Mouse (Mus musculus) ovary, adult 2 months (tissue): Measurements from ENCODE around the gene Lrrc36. TPM values are rescaled to one million over a fixed set of nuclear protein-coding genes. Genes with fewer than 3 reads are reported as not detected.

ENCODE experiments used
- polyA plus RNA-seq: library from polyadenylated mRNA; depleted of rRNA; stranded (reverse); fragments of >200 nt; gene quantifications from 2 replicates; pipeline ENCODE4 v1.2.3, GENCODE M21; 2012; rRNA removed

Gene Lrrc36
- polyA plus RNA-seq = 4.7 TPM in 2 replicates

DNA sequence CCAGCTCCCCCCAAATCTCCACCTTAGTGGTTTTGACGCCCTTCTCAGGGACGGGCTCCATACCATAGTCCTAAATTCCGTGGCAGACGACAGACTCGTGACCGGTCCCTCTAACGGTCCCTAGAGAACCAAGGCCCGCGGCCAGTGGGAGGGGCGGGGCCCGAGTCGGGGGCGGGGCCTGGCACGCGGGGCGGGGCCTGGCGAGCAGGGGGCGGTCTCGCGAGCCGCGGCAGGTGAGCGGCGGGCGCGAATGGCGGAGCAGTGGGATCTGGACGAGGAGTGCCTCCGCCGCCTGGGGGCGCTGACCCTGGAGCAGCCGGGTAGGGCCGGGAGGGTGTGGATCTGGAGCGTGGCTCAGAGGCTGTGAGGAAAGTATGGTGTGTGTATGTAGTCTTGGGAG lies at the start of gene Lrrc36, which contains the start of gene Kctd19:
Lrrc36 (plus strand) TSS at position 181 of the 400 bp plus-strand sequence.
Kctd19 (minus strand) TSS at position 112 of the 400 bp plus-strand sequence.

DNA sequence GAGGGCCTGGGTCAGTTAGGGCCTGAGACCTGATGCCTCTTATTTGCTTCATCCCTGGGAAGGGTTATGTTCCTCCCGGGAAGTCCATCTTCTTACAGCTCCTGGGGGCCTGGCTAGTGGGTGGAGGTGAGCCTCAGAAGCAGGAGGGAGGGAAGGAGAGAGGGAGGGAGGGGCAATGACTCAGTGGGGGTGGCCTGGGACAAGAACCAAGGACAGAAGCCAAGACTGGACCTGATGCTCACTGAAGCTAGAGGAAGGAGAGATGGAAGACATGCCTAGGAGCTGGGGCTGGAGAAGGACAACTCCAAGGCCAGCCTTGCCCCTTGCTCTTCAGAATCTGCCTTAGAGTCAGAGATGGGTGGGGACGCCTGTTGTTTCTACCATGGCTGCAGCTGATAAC lies 40.3 kb upstream of the Lrrc36 start, which contains the start of gene Plekhg4:
Plekhg4 (plus strand) TSS at position 243 of the 400 bp plus-strand sequence.

DNA sequence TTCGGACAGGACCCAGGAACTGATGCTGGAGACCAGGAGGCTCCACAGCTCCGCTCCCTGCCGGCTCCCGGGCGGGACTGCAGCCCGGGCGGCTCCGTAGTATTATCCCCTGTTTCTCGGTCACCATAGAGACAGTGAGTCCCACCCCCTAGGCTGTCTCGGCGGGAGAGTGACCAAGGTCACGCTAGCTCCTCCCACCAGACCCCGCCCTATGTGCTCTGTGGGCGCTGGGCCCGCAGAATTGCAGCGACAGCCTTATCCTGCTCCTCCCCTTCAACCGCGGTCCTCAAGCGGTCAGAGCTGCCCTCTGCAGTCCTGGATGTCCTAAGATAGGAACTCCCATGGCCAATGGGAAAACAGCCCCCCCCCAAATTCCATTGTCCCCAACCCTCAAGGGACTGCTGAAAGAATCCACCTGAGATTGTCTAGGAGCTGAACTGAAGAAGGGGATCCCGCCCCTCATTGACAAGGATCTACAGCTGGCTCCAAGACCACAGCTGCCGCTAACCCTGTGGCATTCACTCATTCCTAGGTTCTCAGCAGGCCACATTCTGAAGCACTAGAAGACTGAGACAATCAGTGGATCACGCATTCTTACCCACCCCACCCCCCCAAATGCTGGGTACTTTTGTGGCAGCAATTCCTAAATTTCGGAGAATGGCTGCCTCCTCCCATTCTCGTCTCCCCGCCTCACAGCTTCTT lies 58.1 kb downstream of the Lrrc36 start, which contains the start of gene Tppp3:
Tppp3 (minus strand) TSS at position 213 of the 702 bp plus-strand sequence.

DNA sequence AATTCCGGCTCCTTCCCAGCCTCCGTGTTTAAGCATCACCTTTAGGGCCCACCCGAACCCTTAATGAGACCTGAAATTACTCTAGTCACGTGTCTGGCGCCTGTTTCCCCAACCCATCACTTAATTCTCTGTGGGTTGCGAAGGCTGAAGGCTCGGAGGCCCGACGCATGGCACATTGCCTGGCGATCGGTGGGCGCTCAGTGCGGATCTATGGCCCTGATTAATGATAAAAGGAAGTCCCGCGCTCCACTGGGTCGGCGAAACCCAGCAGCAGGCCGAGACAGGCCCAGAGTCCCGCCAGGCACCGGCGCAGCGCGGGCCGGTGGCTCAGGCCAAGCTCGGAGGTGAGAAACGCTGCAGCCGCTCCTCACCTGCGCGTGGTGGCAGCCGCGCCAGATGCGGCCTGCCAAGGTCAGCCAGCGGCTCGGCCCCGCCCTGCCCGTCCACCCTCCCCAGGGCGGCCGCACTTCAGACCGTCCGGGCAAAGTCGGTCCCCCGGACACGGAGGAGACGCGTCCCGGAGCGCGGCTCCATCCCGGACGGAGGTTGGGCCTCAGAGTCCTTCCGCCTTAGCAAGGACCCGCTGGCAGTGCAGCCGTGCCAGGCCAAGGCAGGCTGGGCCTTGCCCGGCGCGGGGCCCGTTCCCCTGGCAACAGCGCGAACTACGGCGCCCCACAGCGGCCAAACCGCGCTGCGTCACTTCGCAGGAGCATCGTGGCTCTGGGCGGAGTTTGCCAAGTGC lies 83.2 kb downstream of the Lrrc36 start, which contains the start of gene Zdhhc1:
Zdhhc1 (minus strand) TSS at position 464 of the 742 bp plus-strand sequence.

Other genes with a start within 250 kb of the Lrrc36 start
- gene Cbfb, start 242.9 kb upstream of the Lrrc36 start, polyA plus RNA-seq = 10.4 and 10.6 TPM in 2 replicates
- gene D230025D16Rik, start 188.4 kb upstream of the Lrrc36 start, polyA plus RNA-seq = 32.2 and 33.0 TPM in 2 replicates
- gene B3gnt9, start 158.4 kb upstream of the Lrrc36 start, polyA plus RNA-seq = 49.7 and 92.5 TPM in 2 replicates
- gene Tradd, start 149.0 kb upstream of the Lrrc36 start, polyA plus RNA-seq = 24.8 and 29.8 TPM in 2 replicates
- 14.3 and 16.9 TPM in 2 replicates for gene Fbxl8, start 148.9 kb upstream of the Lrrc36 start, polyA plus RNA-seq
- gene Hsf4, start 143.8 kb upstream of the Lrrc36 start, polyA plus RNA-seq = 2.3 and 2.4 TPM in 2 replicates
- 2.5 and 3.0 TPM in 2 replicates for gene Nol3, start 137.4 kb upstream of the Lrrc36 start, polyA plus RNA-seq
- gene 4931428F04Rik, start 123.7 kb upstream of the Lrrc36 start, polyA plus RNA-seq = 16.1 and 18.2 TPM in 2 replicates
- gene Exoc3l, start 117.5 kb upstream of the Lrrc36 start, polyA plus RNA-seq = 67.0 and 69.6 TPM in 2 replicates
- 160 and 176 TPM in 2 replicates for gene E2f4, start 115.9 kb upstream of the Lrrc36 start, polyA plus RNA-seq
- gene Elmo3, start 108.0 kb upstream of the Lrrc36 start, polyA plus RNA-seq = 30.6 and 31.0 TPM in 2 replicates
- 8.0 and 9.1 TPM in 2 replicates for gene Lrrc29, start 87.3 kb upstream of the Lrrc36 start, polyA plus RNA-seq
- gene Tmem208, start 87.2 kb upstream of the Lrrc36 start, polyA plus RNA-seq = 106 and 112 TPM in 2 replicates
- 22.3 TPM in 2 replicates for gene Fhod1, start 65.6 kb upstream of the Lrrc36 start, polyA plus RNA-seq
- gene Slc9a5, start 64.7 kb upstream of the Lrrc36 start, polyA plus RNA-seq = 6.2 and 6.8 TPM in 2 replicates
- 61.3 and 98.2 TPM in 2 replicates for gene Plekhg4, start 40.3 kb upstream of the Lrrc36 start, polyA plus RNA-seq
- gene Kctd19, start 69 bp upstream of the Lrrc36 start, polyA plus RNA-seq = 0.06 and 0.08 TPM in 2 replicates
- 157 and 231 TPM in 2 replicates for gene Tppp3, start 58.0 kb downstream of the Lrrc36 start, polyA plus RNA-seq
- 132 TPM in 2 replicates for gene Zdhhc1, start 83.3 kb downstream of the Lrrc36 start, polyA plus RNA-seq
- gene Hsd11b2, start 105.2 kb downstream of the Lrrc36 start, polyA plus RNA-seq = 119 and 169 TPM in 2 replicates
- gene Atp6v0d1, start 152.5 kb downstream of the Lrrc36 start, polyA plus RNA-seq = 106 and 114 TPM in 2 replicates
- gene Ripor1, start 191.7 kb downstream of the Lrrc36 start, polyA plus RNA-seq = 25.2 and 32.3 TPM in 2 replicates
- 17.0 and 20.3 TPM in 2 replicates for gene Ctcf, start 223.0 kb downstream of the Lrrc36 start, polyA plus RNA-seq
- 1.0 and 2.0 TPM in 2 replicates for gene Agrp, start 223.8 kb downstream of the Lrrc36 start, polyA plus RNA-seq